Mouse (Mus musculus) liver, postnatal 0 days (tissue): ENCODE measurements around the gene Tmem41b. TPM values are rescaled to one million over a fixed set of nuclear protein-coding genes. Genes with fewer than 3 reads are reported as not detected.

ENCODE experiments used
- ATAC-seq: fragments of 200-750 bp; cut with Nextera tagmentation; 2 replicates; pipeline ENCODE4 v1.8.0; 2017; ENCODE audit warnings: mild to moderate bottlenecking, moderate library complexity
- DNase-seq: peaks from one replicate; pipeline ENCODE4 v3.0.0-alpha.2; 2016
- H3K27ac ChIP-seq: fragments of 300-500 bp; sonication (generic); 2 replicates; pipeline ENCODE4 v1.5.1; 2014; ENCODE audit warnings: antibody characterized with exemption, moderate library complexity, mild to moderate bottlenecking, low read depth
- H3K27me3 ChIP-seq: fragments of 300-500 bp; sonication (generic); 2 replicates; pipeline ENCODE4 v1.6.1; 2014; ENCODE audit warnings: low read length, control low read depth, mixed read lengths; ENCODE audit not compliant: insufficient read depth
- H3K36me3 ChIP-seq: fragments of 300-500 bp; sonication (generic); replicated peaks from 2 replicates; pipeline ENCODE4 v1.6.1; 2014; ENCODE audit warnings: mild to moderate bottlenecking, control low read depth, low read length, moderate library complexity, mixed read lengths; ENCODE audit not compliant: insufficient read depth
- H3K4me1 ChIP-seq: fragments of 300-500 bp; sonication (generic); 2 replicates; pipeline ENCODE4 v1.6.1; 2014; ENCODE audit warnings: antibody characterized with exemption, mild to moderate bottlenecking, control low read depth; ENCODE audit not compliant: insufficient read depth
- H3K4me2 ChIP-seq: fragments of 300-500 bp; sonication (generic); 2 replicates; pipeline ENCODE4 v1.6.1; 2014; ENCODE audit warnings: low read depth, mild to moderate bottlenecking, low read length, moderate library complexity, mixed read lengths
- H3K4me3 ChIP-seq: fragments of 300-500 bp; sonication (generic); 2 replicates; pipeline ENCODE4 v1.5.1; 2014; ENCODE audit warnings: low read depth, low read length
- H3K9ac ChIP-seq: fragments of 300-500 bp; sonication (generic); replicated peaks from 2 replicates; pipeline ENCODE4 v1.6.1; 2014; ENCODE audit warnings: mild to moderate bottlenecking, moderate library complexity
- H3K9me3 ChIP-seq: fragments of 300-500 bp; sonication (generic); 2 replicates; pipeline ENCODE4 v1.6.1; 2016; ENCODE audit warnings: mild to moderate bottlenecking, control low read depth, low read length, mixed read lengths
- CTCF ChIP-seq: sonication (generic); IDR thresholded peaks from 2 replicates; pipeline ENCODE4 v1.5.1; 2016; ENCODE audit warnings: antibody characterized with exemption, low read depth
- EP300 ChIP-seq: IDR thresholded peaks from 2 replicates; pipeline ENCODE4 v1.6.1; 2016; ENCODE audit warnings: antibody characterized with exemption, low read depth, mild to moderate bottlenecking
- WGBS: fragments of 180-500 bp; shearing (Covaris S2); extraction: QIAGEN DNeasy Blood & Tissue Kit; methylation state at CpG from one replicate; pipeline ENCODE4 v1.1.7; 2014; ENCODE audit not compliant: insufficient replicate concordance; 5-methylcytosine and 5-hydroxymethylcytosine counted together
- polyA plus RNA-seq: library from polyadenylated mRNA; unstranded; fragments of >200 nt; fragmentation: Nextera tagmentation; extraction: Ambion mirVana; gene quantifications from 2 replicates; pipeline ENCODE4 v1.2.1, GENCODE M21; 2015

Gene Tmem41b
- polyA plus RNA-seq, 1 experiment from 2014 or later, result 26.9 TPM

DNA sequence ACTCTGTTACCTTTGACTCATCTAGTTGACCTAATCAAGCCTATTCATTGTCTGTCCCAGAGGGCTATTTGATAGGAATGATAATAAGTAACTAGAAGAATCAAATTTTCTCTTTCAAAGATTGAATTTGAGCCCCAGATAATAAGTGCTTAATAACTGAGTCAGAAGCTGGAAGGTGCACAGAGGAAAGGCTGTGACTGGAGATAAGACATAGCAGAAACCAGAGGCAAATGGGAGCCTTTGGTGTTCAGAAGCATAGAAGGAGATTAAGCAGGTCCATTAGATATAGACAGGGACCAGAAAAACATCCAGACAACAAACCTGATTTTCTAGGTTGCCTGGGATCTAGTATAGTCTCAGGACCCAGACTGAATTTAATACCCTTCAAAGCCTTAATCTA is 19.2 kb upstream of the Tmem41b start:
- Histone ChIP-seq H3K9me3 (no peaks in the 10 kb centered on the region), H3K4me3 (peak overlapping the region; percentile 13; the same call in 1 of the 2 replicates), H3K4me2 (peak overlapping the region; percentile 38), H3K27ac (peak overlapping the region; percentile 62), H3K9ac (0 out of 2 replicates have a peak overlapping the region, but pooled peaks have one; percentile 38), H3K36me3 (no peaks in the 10 kb centered on the region), H3K4me1 (peaks cover 3% of the 10 kb centered on the region), H3K27me3 (no peaks in the 10 kb centered on the region)
- TF ChIP-seq CTCF (no peak), EP300 (no peak)
- ATAC-seq (no peak), DNase-seq (no peak)

DNA sequence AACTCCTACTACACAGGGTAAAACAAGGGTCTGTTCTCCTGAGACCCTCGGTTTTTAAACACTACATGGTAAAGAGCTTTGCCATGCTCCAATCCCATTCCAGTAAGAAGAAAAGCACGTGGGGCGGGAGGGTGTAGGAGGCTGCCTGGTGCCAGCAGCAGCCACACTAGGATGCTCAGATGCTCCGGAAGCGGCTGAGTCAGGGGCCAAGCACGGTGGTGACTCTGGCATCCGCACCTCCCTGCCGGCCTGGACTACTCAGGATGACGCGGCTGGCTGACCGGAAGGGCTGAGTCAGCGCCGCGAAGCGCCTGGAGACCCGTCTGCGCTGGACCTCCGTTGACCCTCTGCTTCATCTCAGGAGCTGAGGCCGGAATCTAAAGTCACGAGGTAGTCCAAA is 16.2 kb upstream of the Tmem41b start:
- Histone ChIP-seq H3K9ac (no peak overlapping the region; the same call in 1 of the 2 replicates), H3K4me3 (no peak overlapping the region), H3K9me3 (no peaks in the 10 kb centered on the region), H3K27ac (0 out of 2 replicates have a peak overlapping the region, but pooled peaks have one; percentile 16), H3K4me1 (peaks cover 3% of the 10 kb centered on the region), H3K36me3 (no peaks in the 10 kb centered on the region), H3K27me3 (no peaks in the 10 kb centered on the region), H3K4me2 (peak overlapping the region; percentile 53)
- peak; percentile 81 for ATAC-seq
- no peak for TF ChIP-seq CTCF
- no peak for TF ChIP-seq EP300
- WGBS, result 16% methylated on average over 20 of the region's 20 CpGs
- DNase-seq, result peak; percentile 62

DNA sequence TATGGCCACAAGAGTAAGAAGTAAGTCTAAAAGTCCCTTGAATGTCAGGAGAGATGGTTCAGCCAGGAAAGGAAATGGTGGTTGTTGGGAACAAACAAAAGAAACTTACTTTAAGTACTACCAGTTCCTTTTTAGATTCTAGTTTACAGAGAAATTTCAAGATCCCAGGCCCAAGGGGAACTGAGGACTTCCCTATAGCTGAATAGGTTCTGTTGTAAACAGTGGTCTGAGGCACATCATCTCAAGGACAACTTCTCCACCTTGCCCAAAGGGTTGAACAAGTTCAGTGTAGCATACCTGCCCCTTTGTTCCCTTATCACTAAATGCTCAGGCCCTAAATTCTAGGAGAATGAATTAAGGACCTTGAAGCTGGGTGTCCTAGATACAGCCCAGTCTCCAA is 15.4 kb upstream of the Tmem41b start:
- TF ChIP-seq EP300, result no peak
- no peak for TF ChIP-seq CTCF
- Histone ChIP-seq H3K4me1 (peaks cover 3% of the 10 kb centered on the region), H3K4me3 (no peak overlapping the region), H3K9ac (no peak overlapping the region), H3K27ac (peak overlapping the region; percentile 62; the same call in 1 of the 2 replicates), H3K27me3 (no peaks in the 10 kb centered on the region), H3K4me2 (no peak overlapping the region), H3K9me3 (no peaks in the 10 kb centered on the region), H3K36me3 (no peaks in the 10 kb centered on the region)
- no peak for ATAC-seq
- DNase-seq, result no peak

DNA sequence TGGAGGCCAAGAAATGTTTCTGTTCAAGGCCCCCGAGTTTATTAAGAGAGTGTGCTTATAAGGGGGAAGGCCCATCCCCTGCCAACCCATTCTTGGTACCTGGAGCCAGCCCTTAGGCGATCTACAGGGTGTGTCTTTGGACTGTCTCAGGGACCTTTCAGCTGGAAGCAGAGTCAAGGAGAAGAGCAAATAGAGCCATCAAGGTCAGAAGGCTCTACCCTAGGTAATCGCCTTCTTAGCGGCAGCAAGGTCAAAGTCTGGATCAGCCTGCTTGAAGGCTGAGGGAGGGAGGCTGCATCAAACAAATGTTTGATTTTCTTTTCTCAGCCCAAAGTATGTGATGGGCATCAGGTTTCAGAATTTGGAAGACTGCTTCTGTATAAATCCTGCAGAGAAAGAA is 11.7 kb upstream of the Tmem41b start:
- Histone ChIP-seq H3K27ac (no peak overlapping the region), H3K4me1 (peaks cover 9% of the 10 kb centered on the region), H3K27me3 (no peaks in the 10 kb centered on the region), H3K9me3 (no peaks in the 10 kb centered on the region), H3K4me2 (no peak overlapping the region), H3K36me3 (no peaks in the 10 kb centered on the region), H3K4me3 (no peak overlapping the region), H3K9ac (no peak overlapping the region)
- no peak for TF ChIP-seq CTCF
- ATAC-seq (no peak), DNase-seq (no peak)
- WGBS, result 86% methylated on average over 4 of the region's 4 CpGs

DNA sequence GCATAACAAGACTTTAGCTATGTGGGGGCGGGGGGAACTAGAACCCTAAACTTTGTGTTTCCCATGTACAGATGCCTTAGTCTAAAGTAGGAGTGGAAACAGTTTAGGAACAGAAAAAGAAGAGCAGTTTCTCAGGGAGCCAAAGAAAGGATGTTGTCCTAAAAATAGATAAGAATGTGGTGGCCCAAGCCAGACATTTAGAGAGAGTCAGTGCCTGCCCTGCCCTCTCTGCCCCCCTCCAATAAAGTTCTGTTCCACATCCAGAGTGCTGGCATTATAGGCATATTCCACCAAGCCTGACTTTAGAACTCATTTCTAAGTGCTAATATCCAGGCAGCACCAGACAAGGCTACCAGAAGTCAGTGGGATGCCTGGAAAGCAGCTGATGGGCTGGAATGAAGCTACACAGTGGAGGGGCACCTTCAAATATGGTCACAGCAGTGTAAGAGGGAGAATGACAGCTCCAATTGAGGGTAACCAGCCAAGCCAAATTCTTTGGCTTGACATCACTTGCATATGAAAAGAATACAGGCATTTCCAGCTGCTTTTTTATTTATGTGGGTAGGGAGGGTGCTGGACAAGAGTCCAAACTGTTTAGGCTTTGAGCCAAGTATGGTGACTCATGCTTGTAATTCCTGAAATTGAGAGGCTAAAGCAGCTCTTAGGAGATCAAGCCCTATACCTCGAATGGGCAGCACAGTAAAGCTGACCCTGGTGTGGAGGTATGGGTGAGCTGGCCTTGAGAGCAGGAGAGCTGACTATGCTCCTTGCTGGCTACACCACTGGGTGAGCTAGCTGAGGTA is 6.6 kb upstream of the Tmem41b start:
- Histone ChIP-seq H3K4me3 (no peak overlapping the region), H3K27me3 (no peaks in the 10 kb centered on the region), H3K27ac (peak overlapping the region; percentile 11; the same call in 1 of the 2 replicates), H3K9ac (no peak overlapping the region), H3K4me1 (peaks cover 12% of the 10 kb centered on the region; the same call in 1 of the 2 replicates), H3K4me2 (no peak overlapping the region), H3K36me3 (no peaks in the 10 kb centered on the region), H3K9me3 (no peaks in the 10 kb centered on the region)
- DNase-seq (peak; percentile 29), ATAC-seq (peak; percentile 79)
- 54% methylated on average over 2 of the region's 2 CpGs for WGBS
- TF ChIP-seq CTCF (no peak), EP300 (no peak)

DNA sequence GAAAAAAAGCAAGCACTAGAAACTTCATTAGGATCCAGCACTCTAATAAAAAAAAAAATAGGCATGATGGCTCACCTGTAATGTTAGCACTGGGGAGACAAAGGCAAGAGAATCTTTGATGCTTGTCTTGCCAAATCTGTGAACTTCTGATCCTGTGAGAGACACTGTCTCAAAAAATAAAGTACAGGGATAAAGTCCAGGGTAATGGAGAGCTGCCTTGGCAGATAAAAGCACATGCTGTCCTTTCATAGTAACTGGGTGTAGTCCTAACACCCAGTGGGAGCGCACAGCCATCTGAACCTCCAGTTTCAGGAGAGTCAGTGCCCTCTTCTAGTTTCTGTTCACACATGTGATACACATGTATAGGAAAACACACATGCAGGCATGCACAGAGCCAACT is 4.6 kb upstream of the Tmem41b start:
- no peak overlapping the region for H3K27ac ChIP-seq
- TF ChIP-seq EP300 (no peak), CTCF (no peak)
- no peak for DNase-seq
- no peak overlapping the region for H3K9ac ChIP-seq
- H3K4me1 ChIP-seq, result peaks cover 12% of the 10 kb centered on the region; the same call in 1 of the 2 replicates
- H3K9me3 ChIP-seq, result no peaks in the 10 kb centered on the region
- ATAC-seq, result no peak
- no peaks in the 10 kb centered on the region for H3K36me3 ChIP-seq
- no peak overlapping the region for H3K4me3 ChIP-seq
- no peak overlapping the region for H3K4me2 ChIP-seq
- H3K27me3 ChIP-seq, result no peaks in the 10 kb centered on the region
- 84% methylated on average over 1 of the region's 1 CpGs for WGBS
